Mouse (Mus musculus) left cerebral cortex, adult 11 months (tissue): ENCODE measurements at regions not wholly inside any gene's neighbourhood (a gene's known extent, or its start where the extent isn't known, plus 50 kb on each side); places are given as distances from the start of the nearest gene placed in this dataset.
A peak's percentile ranks its signal among the peaks of the same experiment; 100 is the strongest.
"Not testable (repeated sequence)": the region's sequence is repeated elsewhere in the genome, so short reads cannot be mapped to it uniquely, and the experiment has no call there.

Experiments
- DNase-seq: peaks from one replicate; pipeline ENCODE4 v3.0.0; 2022; ENCODE audit warnings: low spot score

DNA sequence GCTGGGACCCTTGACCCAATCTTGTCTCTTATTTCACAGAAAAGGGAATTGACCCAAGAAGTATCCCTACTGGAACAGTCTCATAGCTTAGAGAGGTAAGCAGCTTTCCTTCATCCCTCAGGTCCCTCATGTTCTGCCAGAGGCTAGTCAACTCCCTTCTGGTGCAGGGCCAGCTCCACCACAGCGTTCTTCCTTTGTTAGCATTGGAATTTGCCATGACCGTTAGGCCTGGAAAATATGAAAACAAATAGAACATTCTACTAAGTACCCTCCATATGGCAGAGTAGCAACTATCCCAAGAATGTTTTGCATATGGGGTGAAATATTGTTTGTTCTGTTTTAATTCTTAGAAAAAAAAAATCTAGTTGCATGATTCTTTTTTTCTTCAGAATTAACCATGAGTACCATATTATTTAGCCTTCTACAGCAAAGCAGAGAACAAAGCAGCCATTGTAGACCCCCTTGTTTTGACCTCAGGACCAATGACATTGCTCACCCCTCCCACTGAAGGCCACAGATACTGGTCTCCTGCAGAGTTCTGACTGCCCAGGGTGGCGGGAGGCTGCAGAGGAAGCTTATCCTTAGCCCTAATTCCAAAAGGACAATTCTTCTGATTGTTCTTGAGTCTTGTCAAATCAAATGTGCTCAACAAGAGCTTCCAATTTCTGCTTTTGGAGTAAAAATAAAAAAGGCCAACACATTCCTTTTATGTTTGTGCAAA, 78.1 kb upstream of the Ehbp1 start:
- no peak for DNase-seq

DNA sequence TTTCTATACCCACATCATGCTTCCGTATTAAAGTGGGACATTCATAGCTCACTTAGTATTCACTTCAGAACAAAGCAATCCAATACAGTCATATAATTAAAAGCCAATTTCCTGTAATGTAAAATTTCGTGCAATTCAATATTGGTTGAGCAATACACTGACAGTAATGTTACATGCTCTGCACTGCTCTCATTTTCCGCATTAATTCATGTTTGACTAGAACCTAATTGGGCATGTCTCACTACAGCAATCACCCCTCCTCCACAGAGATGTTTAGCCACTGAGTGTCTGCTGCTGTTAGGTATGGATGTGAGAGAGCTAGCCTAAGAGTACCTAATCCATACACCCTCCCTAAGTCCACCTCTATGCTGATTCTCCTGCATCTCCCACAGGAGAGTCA, 79.7 kb upstream of the Ehbp1 start:
- DNase-seq, result no peak

DNA sequence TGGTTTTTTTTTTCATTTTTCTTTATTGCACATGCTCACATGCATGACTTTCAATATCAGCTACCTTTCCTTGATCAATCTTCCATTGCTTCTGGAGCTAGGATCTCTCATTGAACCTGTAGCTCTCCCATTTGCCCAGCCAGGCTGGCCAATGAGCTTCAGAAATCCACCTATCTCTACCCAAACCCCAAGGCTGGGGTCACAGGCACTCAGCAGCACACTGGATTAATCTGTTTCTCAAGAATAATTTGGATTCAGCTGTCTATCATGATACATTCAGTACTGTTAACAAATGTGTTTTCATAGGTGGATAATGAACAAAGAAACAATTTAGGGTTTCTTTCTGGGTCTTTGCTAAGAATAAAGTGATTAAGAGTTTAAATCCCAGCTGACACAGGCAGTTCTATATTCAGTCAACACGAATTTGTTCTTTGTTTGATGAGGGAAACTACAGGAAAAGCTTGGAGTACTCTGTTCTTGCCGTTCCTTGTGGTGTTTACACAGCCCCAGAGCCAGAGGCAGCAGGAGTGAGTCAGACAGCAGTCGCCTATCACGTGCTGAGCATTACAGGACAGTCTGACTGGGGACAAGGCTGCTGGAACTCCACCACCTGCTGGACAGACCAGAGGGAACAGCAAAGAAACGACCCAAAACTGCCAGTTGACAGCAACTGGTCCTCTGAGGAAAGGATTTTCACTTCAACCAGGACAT, 74.6 kb upstream of the Tmem17 start:
- DNase-seq, result peak; percentile 39

DNA sequence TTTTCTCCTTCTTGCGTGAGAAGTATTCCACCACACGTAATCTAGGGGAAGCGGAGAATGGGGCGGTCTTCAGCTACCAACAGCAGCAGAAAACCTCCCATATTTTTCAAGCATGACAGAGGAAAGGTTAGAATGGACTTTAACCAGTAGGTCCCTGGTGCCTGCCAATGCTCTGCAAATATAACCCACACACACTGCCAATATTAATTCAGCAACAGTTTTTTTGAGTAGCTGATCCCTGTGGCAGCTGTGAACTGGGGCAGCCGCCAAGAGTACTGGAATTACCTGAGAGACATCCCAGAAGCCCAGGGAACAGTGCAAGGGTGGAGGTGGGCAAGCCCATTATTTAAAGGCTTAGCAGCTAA, 74.1 kb upstream of the Tmem17 start:
- no peak for DNase-seq

DNA sequence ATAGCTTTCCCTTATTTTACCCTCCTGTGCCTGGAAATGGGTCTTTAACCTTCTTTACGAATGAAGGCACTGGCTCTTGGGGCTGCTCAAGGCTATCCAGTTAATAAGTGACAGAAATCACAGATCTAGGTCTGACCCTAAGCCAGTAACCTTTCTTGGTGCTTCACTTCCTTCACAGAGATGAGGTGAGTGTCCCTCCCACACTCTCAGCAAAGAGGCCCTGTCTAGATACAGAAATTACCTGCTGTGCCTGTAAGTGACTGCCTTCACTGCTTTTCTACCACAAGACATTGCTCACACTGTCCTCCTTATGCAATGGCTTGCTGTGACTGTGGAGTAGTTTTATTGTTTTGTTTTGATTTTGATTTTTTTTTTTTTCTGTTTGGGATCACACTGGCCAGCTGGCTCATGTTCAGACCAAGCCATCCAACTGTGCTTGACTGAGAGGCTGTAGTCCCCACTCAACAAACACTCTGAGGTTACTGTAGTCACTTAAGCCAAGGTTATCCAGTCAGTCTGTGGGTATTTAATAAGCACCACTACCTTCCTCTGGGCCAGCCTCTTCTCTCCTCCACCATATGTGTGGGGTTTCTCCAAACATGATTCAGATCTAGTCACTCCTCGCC, 73.3 kb upstream of the Tmem17 start:
- no peak for DNase-seq

DNA sequence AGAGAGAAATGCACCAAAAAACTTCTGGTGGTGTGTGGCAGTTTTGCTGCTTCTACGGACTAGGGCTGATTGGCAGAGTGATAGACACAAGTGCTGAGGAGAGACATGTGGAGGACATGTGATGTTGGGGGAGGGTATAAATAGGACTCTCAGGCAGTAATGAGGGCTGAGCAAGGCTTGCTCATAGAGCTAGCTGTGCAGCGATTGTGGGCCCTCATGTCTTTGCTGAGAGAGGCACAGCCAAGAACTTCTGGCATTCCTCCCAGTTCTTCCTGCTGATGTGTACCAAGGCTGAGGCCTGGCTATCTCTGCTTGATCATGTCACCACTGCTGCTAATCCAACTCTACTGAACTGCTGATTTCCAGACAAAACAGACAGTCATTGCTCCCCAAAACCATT, 71.4 kb upstream of the Tmem17 start:
- peak; percentile 2 for DNase-seq

DNA sequence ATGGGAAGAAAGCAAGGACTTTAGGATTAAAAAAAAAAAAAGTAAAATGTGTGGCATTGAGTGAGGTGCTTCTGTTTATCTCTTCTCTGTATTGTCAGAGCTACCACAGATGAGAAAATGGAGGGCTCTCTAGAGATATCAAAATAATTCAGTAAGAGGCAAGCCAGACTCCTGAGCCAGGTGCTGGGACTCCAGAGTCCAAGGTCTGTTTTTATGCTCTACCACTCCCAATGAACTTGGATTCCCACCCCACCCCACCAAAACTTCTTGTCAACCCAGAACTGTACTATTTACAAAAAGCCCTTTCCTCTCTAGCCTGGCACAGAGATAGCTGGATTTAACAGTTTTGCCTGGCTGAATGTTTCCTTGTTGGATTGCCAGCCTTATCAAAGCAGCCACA, 58.7 kb upstream of the Tmem17 start:
- DNase-seq, result no peak

DNA sequence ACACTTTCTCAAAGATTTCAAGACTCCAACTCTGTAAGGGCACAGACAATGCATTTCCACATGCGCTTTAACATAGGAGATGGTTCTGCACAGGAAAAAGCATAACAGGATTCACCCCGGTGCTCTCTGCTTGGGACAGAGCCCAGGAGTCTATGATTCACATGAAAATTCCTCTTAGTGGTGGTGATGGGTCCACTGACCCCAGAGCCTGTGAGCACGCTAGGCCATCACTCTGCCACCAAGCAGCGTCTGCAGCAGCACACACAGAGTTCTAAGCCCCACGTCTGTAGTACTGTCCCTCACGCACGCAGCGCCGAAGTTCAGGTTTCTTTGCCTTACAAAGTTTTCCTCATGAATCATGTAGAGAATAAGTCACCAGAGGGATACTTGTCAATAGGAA, 55.6 kb upstream of the Tmem17 start:
- DNase-seq, result no peak

DNA sequence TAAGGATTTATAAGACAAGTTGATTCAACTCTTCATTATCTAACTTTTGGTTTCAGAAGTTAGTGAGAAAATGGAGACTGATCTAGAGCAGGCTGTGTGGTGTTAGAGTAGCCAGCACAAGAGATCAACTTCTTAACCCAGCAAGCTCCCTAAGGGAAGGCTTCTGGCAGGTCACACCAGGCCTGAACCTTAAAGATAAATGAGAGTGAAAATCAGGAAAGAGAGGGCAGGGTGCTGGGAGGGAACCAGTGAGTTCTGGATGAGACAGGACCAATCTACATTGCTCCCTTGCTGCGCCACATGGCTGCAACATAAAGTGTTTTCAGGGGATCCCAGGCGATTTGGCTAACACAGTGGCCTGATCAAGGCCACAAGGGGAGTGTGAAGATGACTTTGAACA, 54.7 kb upstream of the Tmem17 start:
- DNase-seq, result no peak

DNA sequence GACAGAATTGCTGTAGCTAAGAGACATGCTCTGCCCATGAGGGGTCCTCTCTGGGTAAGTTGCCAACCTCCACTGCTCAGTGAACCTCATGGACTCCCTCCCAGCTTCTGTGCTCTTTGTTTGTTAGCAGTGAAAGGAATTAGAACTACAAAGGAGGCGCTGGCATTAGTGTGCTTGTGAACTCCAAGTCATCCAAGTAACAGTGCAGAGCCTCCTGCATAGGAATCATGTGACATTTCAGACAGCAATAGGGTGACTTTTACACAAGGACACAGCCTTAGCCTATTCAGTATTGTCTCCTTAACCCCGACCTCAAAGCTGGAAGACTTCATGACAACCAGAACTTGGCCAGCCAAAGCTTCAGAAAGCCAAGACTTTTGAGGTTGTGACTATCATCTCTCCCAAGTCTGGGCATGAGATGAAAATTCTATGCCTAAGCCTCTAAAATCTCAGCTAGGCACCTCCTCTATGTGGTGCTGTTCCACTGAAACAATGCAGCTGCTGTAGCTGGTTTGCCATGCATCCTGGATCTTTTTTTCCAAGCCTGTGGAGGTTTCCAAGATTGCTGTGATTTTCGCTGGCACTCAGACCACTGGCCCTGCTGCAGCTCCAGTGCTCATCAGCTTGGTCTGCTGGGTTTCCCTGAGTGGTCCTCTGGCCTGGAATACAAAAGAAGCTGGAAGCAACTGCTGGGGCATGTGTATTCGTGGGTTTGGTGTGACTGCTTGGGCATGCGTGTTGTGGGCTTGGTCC, 52.8 kb upstream of the Tmem17 start:
- no peak for DNase-seq

DNA sequence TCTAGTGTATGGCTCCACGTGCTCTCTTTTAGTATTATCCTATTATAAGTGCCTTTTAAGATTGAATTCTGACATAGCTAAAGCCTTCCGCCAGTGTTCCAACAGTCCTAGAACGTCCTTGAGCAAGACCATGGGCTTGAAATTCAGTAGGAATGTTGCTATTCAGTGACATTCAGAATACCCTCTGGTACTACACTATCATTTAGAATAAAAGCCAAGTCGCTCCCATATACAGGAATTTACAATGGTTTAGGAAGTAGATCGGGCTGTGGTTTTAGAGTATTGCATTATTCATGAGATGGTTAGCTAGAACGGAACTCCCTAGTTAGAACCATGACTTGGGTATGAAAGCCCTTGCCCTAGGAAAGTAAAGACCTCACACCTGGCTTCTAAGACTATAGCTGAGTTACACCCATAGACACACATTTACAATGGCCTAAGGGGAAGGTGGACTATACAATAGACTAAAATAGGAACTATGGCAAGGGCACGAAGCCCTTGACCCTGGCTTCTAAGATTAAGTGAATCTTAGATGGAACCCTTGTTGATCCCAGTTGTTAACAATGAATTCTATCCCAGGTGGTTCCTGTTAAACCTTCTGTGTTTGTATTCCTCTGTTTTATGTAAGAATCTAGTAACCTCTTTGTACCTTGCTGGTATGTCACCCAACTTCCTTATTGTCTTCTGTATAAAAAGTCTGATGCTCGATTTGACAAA, 50.7 kb upstream of the Tmem17 start:
- not testable (repeated sequence) for DNase-seq
